Mouse (Mus musculus) v-Abl transformed pro-B cells (cell line): ENCODE measurements around the gene Slc8a1.

Source experiments
- in situ Hi-C, 2 experiments: fragments of 400-800 bp; cut with MboI; formaldehyde crosslinking; loops; one replicate each; pipeline ENCODE4 v1.15.1; 2025; ENCODE audit not compliant: unreplicated experiment in 2 of 2

Gene Slc8a1

GRCm38 (mm10) chr17:81669816-81670691 lies 68.1 kb downstream of the Slc8a1 start:
- in situ Hi-C loops, result no loop called here

- in situ Hi-C loops, result no loop called here
Measured at GRCm38 (mm10) chr17:81669062-81669815, 68.9 kb downstream of the Slc8a1 start.

GRCm38 (mm10) chr17:81668466-81668865 lies 69.7 kb downstream of the Slc8a1 start:
- in situ Hi-C loops, result no loop called here

- in situ Hi-C loops, result no loop called here
Measured at GRCm38 (mm10) chr17:81667935-81668334, 70.2 kb downstream of the Slc8a1 start.

- in situ Hi-C loops, result no loop called here
Measured at GRCm38 (mm10) chr17:81666551-81666950, 71.6 kb downstream of the Slc8a1 start.

GRCm38 (mm10) chr17:81664916-81665315 lies 73.3 kb downstream of the Slc8a1 start:
- in situ Hi-C loops, result no loop called here

GRCm38 (mm10) chr17:81657828-81658227 lies 80.3 kb downstream of the Slc8a1 start:
- in situ Hi-C loops, result no loop called here

- in situ Hi-C loops, result no loop called here
Measured at GRCm38 (mm10) chr17:81654548-81654947, 83.6 kb downstream of the Slc8a1 start.

GRCm38 (mm10) chr17:81652958-81653357 lies 85.2 kb downstream of the Slc8a1 start:
- in situ Hi-C loops, result no loop called here

GRCm38 (mm10) chr17:81636822-81637221 lies 101.4 kb downstream of the Slc8a1 start:
- in situ Hi-C loops, result no loop called here

GRCm38 (mm10) chr17:81630471-81630870 lies 107.7 kb downstream of the Slc8a1 start:
- in situ Hi-C loops, result no loop called here

GRCm38 (mm10) chr17:81621188-81621644 lies 117.0 kb downstream of the Slc8a1 start:
- in situ Hi-C loops, result no loop called here

GRCm38 (mm10) chr17:81618461-81618860 lies 119.7 kb downstream of the Slc8a1 start:
- in situ Hi-C loops, result no loop called here

- in situ Hi-C loops, result no loop called here
Measured at GRCm38 (mm10) chr17:81616326-81616725, 121.9 kb downstream of the Slc8a1 start.

- in situ Hi-C loops, result no loop called here
Measured at GRCm38 (mm10) chr17:81615391-81615790, 122.8 kb downstream of the Slc8a1 start.

GRCm38 (mm10) chr17:81607515-81607914 lies 130.7 kb downstream of the Slc8a1 start:
- in situ Hi-C loops, result no loop called here

- in situ Hi-C loops, result no loop called here
Measured at GRCm38 (mm10) chr17:81606084-81606483, 132.1 kb downstream of the Slc8a1 start.

- in situ Hi-C loops, result no loop called here
Measured at GRCm38 (mm10) chr17:81605219-81605660, 132.9 kb downstream of the Slc8a1 start.

GRCm38 (mm10) chr17:81599072-81599471 lies 139.1 kb downstream of the Slc8a1 start:
- in situ Hi-C loops, result no loop called here

- in situ Hi-C loops, result no loop called here
Measured at GRCm38 (mm10) chr17:81589791-81590190, 148.4 kb downstream of the Slc8a1 start.

- in situ Hi-C loops, result no loop called here
Measured at GRCm38 (mm10) chr17:81586759-81587158, 151.4 kb downstream of the Slc8a1 start.
